Mouse (Mus musculus) kidney, adult 11 months (tissue): ENCODE results near the gene Tenm2.
A peak's percentile ranks its signal among the peaks of the same experiment; 100 is the strongest.

Experiments used
- DNase-seq: peaks from one replicate; pipeline ENCODE4 v3.0.0; 2022

Tenm2 gene

GRCm38 (mm10) chr11:35973135-35973534 is 1262.6 kb downstream of the Tenm2 start:
- no peak for DNase-seq

DNA sequence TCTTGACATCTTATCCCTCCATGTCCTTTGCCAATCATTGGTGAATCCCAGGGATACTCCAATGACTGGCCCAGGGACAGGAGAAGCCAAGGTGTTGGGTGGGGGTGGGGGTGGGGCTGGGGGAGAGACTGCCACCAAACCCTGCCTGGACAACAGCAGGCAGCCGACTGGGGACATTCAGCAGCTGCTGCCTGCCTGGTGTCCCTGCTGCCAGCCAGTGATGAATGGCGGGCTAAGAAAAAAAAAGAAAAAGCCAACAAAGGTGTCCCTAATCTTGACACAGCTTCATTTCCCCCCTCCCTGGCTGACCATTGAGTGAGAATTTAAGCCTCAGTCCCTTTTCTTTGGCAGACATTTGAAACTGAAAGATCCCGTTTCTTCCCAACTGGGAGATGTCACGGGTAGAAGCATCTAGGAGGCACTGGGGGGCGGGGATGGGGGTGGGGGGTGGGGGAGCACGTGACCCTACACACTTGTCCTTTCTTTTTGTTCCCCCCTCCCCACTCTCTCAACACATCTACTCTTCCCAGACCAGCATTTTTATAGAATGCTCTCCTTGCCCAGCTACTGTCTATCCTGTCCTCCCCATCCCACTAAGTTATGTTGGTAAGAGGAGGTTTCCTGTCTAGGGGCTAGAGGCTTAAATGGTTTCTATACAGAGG is 1263.4 kb downstream of the Tenm2 start:
- no peak for DNase-seq

DNA sequence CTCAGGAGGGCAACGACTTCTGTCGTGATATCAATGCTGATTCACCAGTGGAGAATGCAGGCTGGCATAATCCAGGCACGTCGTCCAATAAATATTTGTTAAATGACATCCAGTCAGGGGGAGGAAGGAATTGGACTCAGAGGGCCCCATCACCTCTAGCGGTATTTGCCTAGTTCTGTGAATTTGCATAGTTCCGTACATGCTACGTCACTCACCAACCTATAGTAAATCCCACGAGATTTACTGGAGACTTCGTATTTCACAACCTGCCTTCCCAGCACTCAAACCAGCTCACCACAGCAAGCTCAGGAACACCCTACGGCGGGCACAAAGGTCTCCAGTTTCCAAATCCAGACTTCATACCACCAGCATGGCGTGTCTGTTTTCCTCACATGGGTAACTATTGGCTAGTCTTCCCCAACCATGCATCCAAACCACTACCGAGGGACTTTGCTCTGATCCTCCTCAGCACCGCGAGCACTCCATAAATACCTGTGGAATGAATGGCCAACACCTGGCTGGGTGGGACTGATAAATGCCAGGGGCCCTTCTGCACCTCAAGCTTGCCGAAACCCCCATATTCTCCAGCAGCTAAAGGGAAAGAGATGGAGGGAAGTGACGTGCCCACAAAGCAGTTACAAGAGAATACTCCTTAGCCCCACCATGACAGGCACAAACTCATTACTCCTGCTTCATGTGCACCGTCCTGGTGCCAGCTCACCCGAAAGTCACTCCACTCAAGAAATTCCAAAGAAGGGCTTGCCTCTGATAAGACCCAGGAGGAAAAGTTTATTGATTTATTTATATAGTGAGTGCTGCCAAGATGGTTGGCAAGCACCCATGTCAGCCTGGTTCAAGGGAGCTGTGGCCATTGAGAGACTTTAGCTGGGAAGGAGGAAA is 1264.7 kb downstream of the Tenm2 start:
- DNase-seq = peak; percentile 69

GRCm38 (mm10) chr11:35968291-35968690 is 1267.5 kb downstream of the Tenm2 start:
- no peak for DNase-seq

DNA sequence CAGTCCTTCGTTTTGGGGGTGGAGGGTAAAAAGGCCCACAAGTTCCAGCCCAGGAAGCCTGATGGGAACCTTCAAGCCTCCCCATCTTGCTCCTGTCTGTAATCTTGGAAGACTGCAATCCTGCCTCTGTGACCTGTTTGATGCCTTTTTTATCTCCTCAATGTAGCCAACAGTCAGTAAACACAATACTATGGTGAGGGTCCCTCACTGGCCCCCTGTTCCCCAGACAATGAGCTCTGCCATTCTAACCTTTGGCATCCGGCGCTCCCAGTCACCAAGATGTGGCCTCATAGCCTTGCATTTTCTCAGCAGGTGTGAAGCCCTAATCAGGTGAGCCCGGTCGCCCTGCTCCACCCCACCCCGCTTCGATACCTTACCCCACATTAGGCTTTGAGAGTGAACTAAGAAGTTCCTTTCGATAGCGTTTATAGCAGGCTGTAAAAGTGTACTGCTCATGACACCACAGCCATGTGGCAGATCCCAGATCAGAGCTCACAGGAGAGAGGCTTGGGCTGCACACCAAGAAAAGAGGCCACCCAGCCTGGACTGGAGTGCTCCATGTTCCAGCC is 1271.7 kb downstream of the Tenm2 start:
- no peak for DNase-seq

DNA sequence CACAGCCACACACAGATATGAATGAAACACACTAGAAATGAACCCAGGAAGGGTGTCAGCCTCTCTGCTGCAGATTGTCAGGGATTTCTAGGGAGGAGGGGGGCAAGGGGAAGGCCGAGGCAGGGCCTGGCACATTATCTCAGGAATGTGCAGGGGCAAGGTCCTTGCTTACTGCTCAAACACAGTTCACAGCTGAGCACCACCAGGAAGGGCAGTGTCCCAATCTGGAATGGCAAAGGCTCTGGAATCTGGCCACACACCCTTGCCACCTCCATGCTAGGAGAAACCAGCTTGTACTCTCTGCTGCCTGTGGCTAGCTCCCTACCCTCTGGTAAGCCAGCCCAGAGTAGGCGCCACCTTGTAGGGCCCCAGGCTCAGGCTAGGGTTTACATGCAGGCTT is 1272.2 kb downstream of the Tenm2 start:
- peak; percentile 81 for DNase-seq

DNA sequence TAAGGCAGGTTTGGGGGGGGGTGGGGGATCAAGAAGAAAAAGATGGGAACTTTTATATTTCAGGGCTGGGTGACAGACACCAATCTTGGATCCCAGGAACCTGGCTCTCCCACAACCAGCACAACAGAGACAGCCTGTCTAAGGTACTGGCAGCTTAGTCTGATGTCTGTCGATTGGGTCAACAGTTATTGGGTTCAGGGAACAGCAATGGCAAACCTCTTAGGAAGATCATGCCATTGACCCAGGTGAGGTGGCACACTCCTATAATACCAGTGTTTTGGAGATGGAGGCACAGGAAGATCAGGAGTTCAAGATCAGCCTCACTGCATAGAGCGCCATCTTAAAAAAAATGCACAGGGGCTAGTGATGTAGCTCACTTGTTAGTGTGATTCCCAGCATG is 1273.3 kb downstream of the Tenm2 start:
- DNase-seq = no peak

- no peak for DNase-seq
Observed at GRCm38 (mm10) chr11:35959270-35959669, 1276.5 kb downstream of the Tenm2 start.
